Mouse (Mus musculus) gastrocnemius, postnatal 36 days (tissue): ENCODE data around the gene Plekha4. TPM values are rescaled to one million over a fixed set of nuclear protein-coding genes. Genes with fewer than 3 reads are reported as not detected.
A peak's percentile ranks its signal among the peaks of the same experiment; 100 is the strongest.

Experiments
- DNase-seq, 2 experiments: peaks; one replicate each; pipeline ENCODE4 v3.0.0; 2022
- intact Hi-C: fragments of 180-260 bp; cut with DNase I; formaldehyde crosslinking; loops from one replicate; pipeline ENCODE4 v1.15.1; 2025
- total RNA-seq, 2 experiments: library from RNA; stranded (reverse); gene quantifications; 2 replicates each; pipeline ENCODE4 v1.2.3; 2021

Gene Plekha4
- total RNA-seq, 2 experiments from 2014 or later: 3.0 to 4.8 TPM

- intact Hi-C loops: no loop called here
- no peak for DNase-seq
These were observed 4.5 kb downstream of the Plekha4 start for GRCm38 (mm10) chr7:45530643-45531042.

GRCm38 (mm10) chr7:45535676-45536075 is 9.5 kb downstream of the Plekha4 start:
- no peak for DNase-seq
- intact Hi-C loops: no loop called here

- DNase-seq: no peak
- intact Hi-C loops: no loop called here
These were observed 11.5 kb downstream of the Plekha4 start for GRCm38 (mm10) chr7:45537602-45538001.

- no peak for DNase-seq
- intact Hi-C loops: no loop called here
These were observed 12.3 kb downstream of the Plekha4 start for GRCm38 (mm10) chr7:45538163-45539041.

- no peak for DNase-seq
- intact Hi-C loops: no loop called here
These were observed 13.0 kb downstream of the Plekha4 start for GRCm38 (mm10) chr7:45539095-45539494.

GRCm38 (mm10) chr7:45540213-45540612 is 14.1 kb downstream of the Plekha4 start:
- no peak for DNase-seq
- intact Hi-C loops: no loop called here

GRCm38 (mm10) chr7:45544525-45544924 is 18.4 kb downstream of the Plekha4 start:
- DNase-seq: no peak
- intact Hi-C loops: no loop called here

GRCm38 (mm10) chr7:45549641-45550436 is 23.7 kb downstream of the Plekha4 start:
- no peak for DNase-seq
- intact Hi-C loops: no loop called here

GRCm38 (mm10) chr7:45550821-45551511 is 24.8 kb downstream of the Plekha4 start:
- DNase-seq: no peak
- intact Hi-C loops: no loop called here

- DNase-seq: no peak
- intact Hi-C loops: no loop called here
These were observed 25.4 kb downstream of the Plekha4 start for GRCm38 (mm10) chr7:45551512-45551883.

GRCm38 (mm10) chr7:45553519-45553918 is 27.4 kb downstream of the Plekha4 start:
- intact Hi-C loops: no loop called here

GRCm38 (mm10) chr7:45553990-45554389 is 27.9 kb downstream of the Plekha4 start:
- no peak for DNase-seq
- intact Hi-C loops: no loop called here

More at GRCm38 (mm10) chr7:45553519-45553918, 27.4 kb downstream of the Plekha4 start:
- DNase-seq: no peak

GRCm38 (mm10) chr7:45554744-45555143 is 28.6 kb downstream of the Plekha4 start, which contains the start of gene Hsd17b14:
Gene Hsd17b14 (plus strand): TSS chr7:45554893.
- no peak for DNase-seq
- intact Hi-C loops: no loop called here

- intact Hi-C loops: loop anchor here (2.0 kb wide), 1 partner anchor 33 kb away; no protein-coding TSS in a partner anchor
- DNase-seq: peak; percentile 70 to 76
These were observed 29.7 kb downstream of the Plekha4 start for GRCm38 (mm10) chr7:45555787-45556186.

GRCm38 (mm10) chr7:45558907-45559306 is 32.8 kb downstream of the Plekha4 start:
- no peak for DNase-seq
- intact Hi-C loops: no loop called here

- no peak for DNase-seq
- intact Hi-C loops: loop anchor here (2.0 to 5.0 kb wide), 2 partner anchors 89 to 108 kb away; no protein-coding TSS in a partner anchor
These were observed 34.1 kb downstream of the Plekha4 start for GRCm38 (mm10) chr7:45560241-45560640.

- peak; percentile 70 to 79 for DNase-seq
- intact Hi-C loops: loop anchor here (2.0 to 5.0 kb wide), 2 partner anchors 90 to 109 kb away; no protein-coding TSS in a partner anchor
These were observed 34.9 kb downstream of the Plekha4 start for GRCm38 (mm10) chr7:45560843-45561623.

GRCm38 (mm10) chr7:45561624-45562520 is 35.7 kb downstream of the Plekha4 start:
- intact Hi-C loops: loop anchor here (2.0 to 5.0 kb wide), 2 partner anchors 91 to 110 kb away; no protein-coding TSS in a partner anchor
- DNase-seq: no peak

GRCm38 (mm10) chr7:45564811-45565210 is 38.7 kb downstream of the Plekha4 start:
- intact Hi-C loops: loop anchor here (5.0 kb wide), 1 partner anchor 113 kb away; no protein-coding TSS in a partner anchor
- no peak for DNase-seq
